Mouse (Mus musculus) forebrain, embryonic 16.5 days (tissue): ENCODE results near the gene H2-Eb2. TPM values are rescaled to one million over a fixed set of nuclear protein-coding genes. Genes with fewer than 3 reads are reported as not detected.
A peak's percentile ranks its signal among the peaks of the same experiment; 100 is the strongest.
"Not testable (repeated sequence)": the region's sequence is repeated elsewhere in the genome, so short reads cannot be mapped to it uniquely, and the experiment has no call there.

Experiments
- ATAC-seq: fragments of 200-750 bp; cut with Nextera tagmentation; 2 replicates; pipeline ENCODE4 v1.8.0; 2017; ENCODE audit warnings: mild to moderate bottlenecking, moderate library complexity
- H3K27ac ChIP-seq: fragments of 300-500 bp; sonication (generic); 2 replicates; pipeline ENCODE4 v1.5.1; 2014; ENCODE audit warnings: low read length, control low read depth
- H3K27me3 ChIP-seq: fragments of 300-500 bp; sonication (generic); replicated peaks from 2 replicates; pipeline ENCODE4 v1.6.1; 2014; ENCODE audit warnings: low read length; ENCODE audit not compliant: control insufficient read depth, insufficient read depth
- H3K36me3 ChIP-seq: fragments of 300-500 bp; sonication (generic); 2 replicates; pipeline ENCODE4 v1.6.1; 2014; ENCODE audit not compliant: control insufficient read depth, insufficient read depth
- H3K4me1 ChIP-seq: fragments of 300-500 bp; sonication (generic); replicated peaks from 2 replicates; pipeline ENCODE4 v1.6.1; 2014; ENCODE audit warnings: low read length; ENCODE audit not compliant: control insufficient read depth, insufficient read depth
- H3K4me2 ChIP-seq: fragments of 300-500 bp; sonication (generic); 2 replicates; pipeline ENCODE4 v1.6.1; 2014; ENCODE audit warnings: mild to moderate bottlenecking, low read length, control low read depth
- H3K4me3 ChIP-seq: fragments of 300-500 bp; sonication (generic); replicated peaks from 2 replicates; pipeline ENCODE4 v1.5.1; 2014; ENCODE audit warnings: mild to moderate bottlenecking, low read length, control low read depth
- H3K9ac ChIP-seq: fragments of 300-500 bp; sonication (generic); replicated peaks from 2 replicates; pipeline ENCODE4 v1.6.1; 2014; ENCODE audit warnings: low read depth, low read length, control low read depth
- H3K9me3 ChIP-seq: fragments of 300-500 bp; sonication (generic); 2 replicates; pipeline ENCODE4 v1.6.1; 2016; ENCODE audit warnings: low read length; ENCODE audit not compliant: control insufficient read depth
- WGBS: fragments of 180-500 bp; shearing (Covaris S2); extraction: QIAGEN DNeasy Blood & Tissue Kit; methylation state at CpG from one replicate; pipeline ENCODE4 v1.1.7; 2014; 5-methylcytosine and 5-hydroxymethylcytosine counted together
- polyA plus RNA-seq: library from polyadenylated mRNA; unstranded; fragments of >200 nt; fragmentation: Nextera tagmentation; extraction: Ambion mirVana; gene quantifications from 2 replicates; pipeline ENCODE4 v1.2.1, GENCODE M21; 2015

H2-Eb2 gene
- polyA plus RNA-seq, 1 experiment from 2014 or later: not detected

- H3K4me2 ChIP-seq: no peak overlapping the region
- 83% methylated on average over 2 of the region's 2 CpGs for WGBS
Measured at GRCm38 (mm10) chr17:34303789-34304188, 21.7 kb upstream of the H2-Eb2 start.

GRCm38 (mm10) chr17:34304751-34305150 lies 20.7 kb upstream of the H2-Eb2 start:
- Histone ChIP-seq H3K9me3 (no peaks in the 10 kb centered on the region), H3K4me3 (no peak overlapping the region), H3K36me3 (no peaks in the 10 kb centered on the region), H3K9ac (no peak overlapping the region), H3K27me3 (no peaks in the 10 kb centered on the region), H3K4me2 (no peak overlapping the region), H3K4me1 (peaks cover 3% of the 10 kb centered on the region), H3K27ac (no peak overlapping the region)
- WGBS: 25% methylated on average over 4 of the region's 4 CpGs
- peak; percentile 54; the same call in 1 of the 2 replicates for ATAC-seq

More at GRCm38 (mm10) chr17:34303789-34304188, 21.7 kb upstream of the H2-Eb2 start:
- H3K36me3 ChIP-seq: no peaks in the 10 kb centered on the region
- H3K4me1 ChIP-seq: no peaks in the 10 kb centered on the region
- no peak overlapping the region for H3K27ac ChIP-seq
- H3K9ac ChIP-seq: no peak overlapping the region
- H3K4me3 ChIP-seq: no peak overlapping the region
- no peaks in the 10 kb centered on the region for H3K27me3 ChIP-seq
- no peaks in the 10 kb centered on the region for H3K9me3 ChIP-seq
- no peak for ATAC-seq

DNA sequence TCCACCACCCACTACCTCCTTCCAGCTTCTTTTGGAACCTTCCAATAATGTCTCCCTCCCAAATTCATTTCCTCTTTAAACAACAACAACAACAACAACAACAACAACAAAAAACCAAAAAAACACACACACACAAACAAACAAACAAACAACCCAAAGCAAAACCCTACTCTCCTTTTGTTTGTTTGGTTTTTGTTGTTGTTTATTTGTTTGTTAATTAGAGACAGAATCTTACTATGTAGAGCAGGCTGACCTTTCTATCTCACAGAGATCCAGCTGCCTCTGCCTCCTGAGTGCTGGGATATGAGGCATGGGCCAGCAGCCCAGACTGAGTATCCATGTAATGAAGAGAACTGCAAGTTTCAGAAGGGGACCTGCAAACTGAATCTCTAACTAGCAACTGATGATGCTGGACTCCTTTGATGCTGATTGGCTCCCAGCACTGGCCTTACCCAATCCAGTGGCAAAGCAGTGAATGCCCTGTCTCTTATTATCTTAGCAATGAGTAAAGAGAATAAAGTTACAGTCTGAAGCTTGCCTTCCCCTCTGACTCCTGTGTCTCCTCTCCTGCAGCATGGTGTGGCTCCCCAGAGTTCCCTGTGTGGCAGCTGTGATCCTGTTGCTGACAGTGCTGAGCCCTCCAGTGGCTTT lies 20.0 kb upstream of the H2-Eb2 start, which contains the start of gene H2-Eb1:
TSS of gene H2-Eb1 (plus strand) at position 488 of the 651 bp plus-strand sequence.
- H3K36me3 ChIP-seq: no peaks in the 10 kb centered on the region
- H3K27ac ChIP-seq: no peak within 1 kb of the TSS
- no peaks in the 10 kb centered on the region for H3K27me3 ChIP-seq
- no peak within 1 kb of the TSS for H3K9ac ChIP-seq
- no peaks in the 10 kb centered on the region for H3K9me3 ChIP-seq
- H3K4me3 ChIP-seq: no peak within 1 kb of the TSS
- peaks cover 7% of the 10 kb centered on the region for H3K4me1 ChIP-seq
- ATAC-seq: peak; percentile 85
- no peak within 1 kb of the TSS for H3K4me2 ChIP-seq

- Histone ChIP-seq H3K4me3 (no peak overlapping the region), H3K4me1 (peaks cover 7% of the 10 kb centered on the region), H3K27ac (no peak overlapping the region), H3K9me3 (no peaks in the 10 kb centered on the region), H3K36me3 (no peaks in the 10 kb centered on the region), H3K27me3 (no peaks in the 10 kb centered on the region), H3K4me2 (no peak overlapping the region), H3K9ac (no peak overlapping the region)
- no peak for ATAC-seq
- WGBS: 89% methylated on average over 2 of the region's 2 CpGs
Measured at GRCm38 (mm10) chr17:34306407-34306806, 19.1 kb upstream of the H2-Eb2 start.

GRCm38 (mm10) chr17:34307216-34307615 lies 18.2 kb upstream of the H2-Eb2 start:
- Histone ChIP-seq H3K4me2 (no peak overlapping the region), H3K9ac (no peak overlapping the region), H3K36me3 (no peaks in the 10 kb centered on the region), H3K4me3 (no peak overlapping the region), H3K27ac (no peak overlapping the region), H3K4me1 (peaks cover 7% of the 10 kb centered on the region), H3K9me3 (no peaks in the 10 kb centered on the region), H3K27me3 (no peaks in the 10 kb centered on the region)
- no peak for ATAC-seq

DNA sequence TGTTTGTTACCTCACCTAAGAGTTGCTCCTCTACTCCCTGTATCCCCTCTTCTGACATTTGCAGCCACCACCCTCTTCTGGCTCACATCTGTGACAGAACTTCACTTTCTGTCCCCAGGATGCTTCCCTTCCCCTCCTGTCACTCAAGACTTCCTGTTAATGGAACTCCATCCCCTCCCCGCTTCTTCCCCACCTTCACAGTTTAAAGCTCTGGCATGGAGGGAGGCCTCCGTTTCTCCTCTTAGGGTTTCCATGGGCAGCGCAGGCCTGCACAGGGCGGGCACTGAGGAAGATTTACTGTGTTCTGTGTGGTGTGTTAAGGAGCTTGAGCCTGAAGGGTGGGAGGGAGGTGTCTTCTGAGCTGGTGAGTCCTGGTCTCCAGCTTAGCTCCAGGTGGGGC lies 17.3 kb upstream of the H2-Eb2 start:
- Histone ChIP-seq H3K4me3 (no peak overlapping the region), H3K9me3 (no peaks in the 10 kb centered on the region), H3K27ac (no peak overlapping the region), H3K4me2 (no peak overlapping the region), H3K4me1 (peaks cover 7% of the 10 kb centered on the region), H3K9ac (no peak overlapping the region), H3K36me3 (no peaks in the 10 kb centered on the region), H3K27me3 (no peaks in the 10 kb centered on the region)
- ATAC-seq: no peak
- 85% methylated on average over 4 of the region's 4 CpGs for WGBS

- WGBS: 25% methylated on average over 10 of the region's 10 CpGs
- Histone ChIP-seq H3K36me3 (no peaks in the 10 kb centered on the region), H3K27ac (no peak overlapping the region), H3K4me2 (peak overlapping the region; percentile 82), H3K9ac (peak overlapping the region; percentile 77), H3K4me1 (peaks cover 7% of the 10 kb centered on the region), H3K9me3 (no peaks in the 10 kb centered on the region), H3K4me3 (peak overlapping the region; percentile 68), H3K27me3 (no peaks in the 10 kb centered on the region)
- no peak for ATAC-seq
Measured at GRCm38 (mm10) chr17:34309225-34309624, 16.2 kb upstream of the H2-Eb2 start.

- Histone ChIP-seq H3K9ac (peak overlapping the region; percentile 77), H3K36me3 (no peaks in the 10 kb centered on the region), H3K4me3 (peak overlapping the region; percentile 68), H3K4me2 (peak overlapping the region; percentile 82), H3K27ac (peak overlapping the region; percentile 27; the same call in 1 of the 2 replicates), H3K9me3 (no peaks in the 10 kb centered on the region), H3K27me3 (no peaks in the 10 kb centered on the region), H3K4me1 (peaks cover 7% of the 10 kb centered on the region)
- WGBS: 22% methylated on average over 38 of the region's 38 CpGs
- ATAC-seq: peak; percentile 92
Measured at GRCm38 (mm10) chr17:34309683-34310385, 15.6 kb upstream of the H2-Eb2 start.

DNA sequence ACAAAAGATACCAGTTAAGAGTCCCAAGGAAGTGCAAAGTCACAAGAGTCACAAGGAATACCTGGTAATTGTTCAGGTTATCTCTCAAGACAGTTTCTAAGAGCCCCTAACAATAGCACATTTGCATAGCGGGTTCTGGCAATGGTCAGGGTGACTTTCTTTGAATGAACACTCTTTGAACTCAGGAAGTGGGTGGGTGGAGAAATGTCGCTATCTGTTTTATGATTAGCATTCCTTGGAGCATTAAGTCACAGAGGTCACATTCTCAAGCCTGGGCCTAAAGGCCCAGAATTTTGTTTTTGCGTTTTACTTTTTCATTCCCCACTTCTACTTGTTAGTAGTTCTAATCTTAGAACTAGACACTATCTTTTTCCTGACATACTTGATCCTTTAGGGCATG lies 14.9 kb upstream of the H2-Eb2 start:
- not testable (repeated sequence) for H3K9me3 ChIP-seq, H3K9ac ChIP-seq, H3K4me2 ChIP-seq, ATAC-seq, H3K4me3 ChIP-seq, H3K36me3 ChIP-seq, H3K27ac ChIP-seq, H3K4me1 ChIP-seq, H3K27me3 ChIP-seq
- 83% methylated on average over 3 of the region's 3 CpGs for WGBS
